Mouse (Mus musculus) heart, postnatal 0 days (tissue): ENCODE measurements around the gene Atp6v1g2.

Experiments used
- CTCF ChIP-seq: IDR thresholded peaks from 2 replicates; pipeline ENCODE4 v1.5.1; 2016; ENCODE audit warnings: antibody characterized with exemption, control low read depth, low read depth
- EP300 ChIP-seq: IDR thresholded peaks from 2 replicates; pipeline ENCODE4 v1.6.1; 2016; ENCODE audit warnings: antibody characterized with exemption, low read depth

DNA sequence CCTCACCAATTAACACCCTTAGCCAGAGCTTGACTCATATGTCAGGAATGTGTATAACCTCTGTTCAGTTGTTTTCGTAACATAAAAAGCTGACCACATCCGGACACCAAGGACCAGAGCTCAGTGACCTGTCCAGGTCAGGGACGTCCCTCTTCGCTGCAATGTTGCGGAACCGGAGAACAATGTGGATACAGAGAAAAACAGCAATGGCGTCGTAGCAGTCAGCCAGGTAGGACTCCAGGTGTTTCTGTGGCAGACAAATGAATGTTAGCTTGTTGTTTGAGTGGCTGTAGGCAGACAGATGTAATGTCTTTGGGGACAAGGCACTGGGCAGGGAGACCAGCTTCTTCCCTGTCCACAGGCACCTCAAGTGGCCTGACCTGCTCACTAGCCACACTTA is 44.6 kb downstream of the Atp6v1g2 start:
- TF ChIP-seq CTCF (no peak), EP300 (no peak)
